Mouse (Mus musculus) spleen, adult 2 months (tissue): ENCODE measurements around the gene Slc37a4. TPM values are rescaled to one million over a fixed set of nuclear protein-coding genes. Genes with fewer than 3 reads are reported as not detected.
"Not testable (repeated sequence)": the region's sequence is repeated elsewhere in the genome, so short reads cannot be mapped to it uniquely, and the experiment has no call there.

Experiments used
- DNase-seq, 2 experiments: peaks; one replicate each; pipeline versions ENCODE4 v3.0.0 to v3.0.0-alpha.2; 2012 to 2021; ENCODE audit warnings: low spot score in 2 of 2, low read depth in 1 of 2
- H3K27ac ChIP-seq: fragments of 200-500 bp; 2 replicates; pipeline ENCODE4 v1.5.1; 2012; ENCODE audit warnings: low read length, inconsistent platforms; ENCODE audit not compliant: insufficient read depth
- H3K27me3 ChIP-seq: fragments of 200-500 bp; 2 replicates; pipeline ENCODE4 v1.6.1; 2012; ENCODE audit warnings: mild to moderate bottlenecking, moderate library complexity, low read length, inconsistent platforms; ENCODE audit not compliant: control insufficient read depth, insufficient read depth
- H3K36me3 ChIP-seq: fragments of 200-500 bp; 2 replicates; pipeline ENCODE4 v1.6.1; 2012; ENCODE audit warnings: mild to moderate bottlenecking, low read length, inconsistent platforms; ENCODE audit not compliant: control insufficient read depth, insufficient read depth
- H3K4me1 ChIP-seq: fragments of 200-500 bp; 2 replicates; pipeline ENCODE4 v1.6.1; 2011; ENCODE audit warnings: inconsistent platforms; ENCODE audit not compliant: control insufficient read depth, insufficient read depth, insufficient read length
- H3K4me3 ChIP-seq: fragments of 200-500 bp; 2 replicates; pipeline ENCODE4 v1.5.1; 2011; ENCODE audit warnings: mild to moderate bottlenecking, inconsistent platforms; ENCODE audit not compliant: insufficient read depth, insufficient read length; ENCODE audit errors: extremely low read depth
- CTCF ChIP-seq: fragments of 200-500 bp; IDR thresholded peaks from 2 replicates; pipeline ENCODE4 v1.5.1; 2011; ENCODE audit warnings: mild to moderate bottlenecking, inconsistent platforms; ENCODE audit not compliant: insufficient read depth, insufficient read length, insufficient replicate concordance; ENCODE audit errors: extremely low read depth
- POLR2A ChIP-seq: fragments of 200-500 bp; IDR thresholded peaks from 2 replicates; pipeline ENCODE4 v1.6.1; 2011; ENCODE audit warnings: low read depth, low read length, inconsistent platforms
- WGBS: fragments of 180-500 bp; shearing (Covaris S2); methylation state at CpG from one replicate; pipeline ENCODE4 v1.1.7; 2018; 5-methylcytosine and 5-hydroxymethylcytosine counted together
- polyA plus RNA-seq: library from polyadenylated mRNA; depleted of rRNA; stranded (reverse); fragments of >200 nt; gene quantifications from 2 replicates; pipeline ENCODE4 v1.2.3, GENCODE M21; 2012

Gene Slc37a4
- polyA plus RNA-seq, 1 experiment, result 24.5 TPM

DNA sequence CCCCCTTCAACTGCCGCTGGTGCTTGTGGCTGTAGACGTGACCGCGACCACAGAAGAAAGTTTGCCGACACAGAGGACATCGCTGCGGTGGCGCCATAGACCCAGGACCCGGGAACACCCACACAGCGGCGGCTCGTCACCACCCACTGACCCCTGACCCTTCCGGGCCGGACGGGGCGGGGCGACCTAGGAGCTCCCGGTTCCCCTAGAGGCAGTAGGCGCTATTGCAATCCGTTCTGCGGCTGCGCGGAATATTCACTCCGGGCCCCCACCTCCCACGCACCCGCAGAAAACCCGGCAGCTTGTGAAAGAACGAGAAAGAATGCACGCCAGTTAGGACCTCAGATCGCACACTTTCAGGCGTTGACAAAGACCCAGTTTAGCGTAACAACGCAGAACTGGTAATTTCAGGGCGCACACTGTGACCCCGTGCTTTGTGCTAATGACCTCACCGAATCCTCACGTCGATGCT is 21.3 kb downstream of the Slc37a4 start:
- Histone ChIP-seq H3K27ac (peak overlapping the region; percentile 82), H3K4me1 (peaks cover 7% of the 10 kb centered on the region; the same call in 1 of the 2 replicates), H3K4me3 (peak overlapping the region; percentile 79), H3K27me3 (no peaks in the 10 kb centered on the region), H3K36me3 (peaks cover 3% of the 10 kb centered on the region)
- peak; percentile 80 to 93 for DNase-seq
- WGBS, result under 1% methylated on average over 38 of the region's 38 CpGs
- TF ChIP-seq CTCF (peak; percentile 66), POLR2A (peak; percentile 39)

GRCm38 (mm10) chr9:44418519-44419385 is 22.1 kb downstream of the Slc37a4 start, which contains the start of gene Ccdc84:
TSS of gene Ccdc84 (minus strand) at chr9:44418569.
- WGBS, result 70% methylated on average over 14 of the region's 14 CpGs
- H3K4me1 ChIP-seq, result peaks cover 7% of the 10 kb centered on the region; the same call in 1 of the 2 replicates
- DNase-seq, result no peak

GRCm38 (mm10) chr9:44419730-44420129 is 23.1 kb downstream of the Slc37a4 start:
- not testable (repeated sequence) for H3K4me3 ChIP-seq, H3K4me1 ChIP-seq, H3K36me3 ChIP-seq, DNase-seq, H3K27me3 ChIP-seq
- H3K27ac ChIP-seq, result peak overlapping the region; percentile 31; the same call in 1 of the 2 replicates
- 90% methylated on average over 9 of the region's 9 CpGs for WGBS

More at GRCm38 (mm10) chr9:44418519-44419385, 22.1 kb downstream of the Slc37a4 start, which contains the start of gene Ccdc84:
- H3K27me3 ChIP-seq, result no peaks in the 10 kb centered on the region
- TF ChIP-seq POLR2A (no peak), CTCF (no peak)
- H3K4me3 ChIP-seq, result peak within 1 kb of the TSS; percentile 79
- H3K36me3 ChIP-seq, result no peaks in the 10 kb centered on the region; the same call in 1 of the 2 replicates
- H3K27ac ChIP-seq, result peak within 1 kb of the TSS; percentile 82

DNA sequence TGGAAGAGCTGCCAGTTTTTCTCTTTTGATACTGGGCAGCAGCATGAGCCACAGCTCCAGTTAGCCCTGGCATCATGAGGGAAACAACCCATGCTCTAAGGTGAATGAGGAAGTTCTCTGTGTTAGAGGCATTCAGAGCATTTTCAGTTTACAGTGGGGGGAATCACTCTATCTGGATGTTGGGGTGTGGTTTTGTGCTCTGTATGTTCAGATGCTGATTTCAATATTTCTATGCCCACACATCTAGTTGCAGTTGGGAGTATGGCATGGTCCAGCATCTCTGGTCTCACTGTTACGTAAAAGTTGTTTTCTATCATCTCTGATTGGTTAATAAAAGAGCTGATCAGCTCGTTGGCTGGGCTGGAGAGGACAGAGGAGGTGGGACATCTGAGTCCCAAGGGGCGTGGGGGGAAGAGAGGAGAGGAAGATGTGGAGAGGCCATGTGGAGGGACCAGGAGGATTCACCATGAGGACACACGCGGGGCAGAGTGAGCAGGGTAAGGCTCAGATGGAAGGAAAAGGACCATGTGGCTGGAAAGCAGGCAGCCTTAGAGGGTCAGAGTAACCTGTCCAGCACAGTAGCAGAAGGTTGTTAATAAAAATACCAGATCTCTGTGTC is 23.7 kb downstream of the Slc37a4 start:
- H3K36me3 ChIP-seq, result no peaks in the 10 kb centered on the region
- TF ChIP-seq POLR2A (no peak), CTCF (no peak)
- no peaks in the 10 kb centered on the region for H3K27me3 ChIP-seq
- H3K27ac ChIP-seq, result no peak overlapping the region
- peaks cover 7% of the 10 kb centered on the region; the same call in 1 of the 2 replicates for H3K4me1 ChIP-seq
- DNase-seq, result no peak
- 51% methylated on average over 5 of the region's 5 CpGs for WGBS
- H3K4me3 ChIP-seq, result no peak overlapping the region

GRCm38 (mm10) chr9:44423576-44423975 is 26.9 kb downstream of the Slc37a4 start:
- TF ChIP-seq POLR2A (no peak), CTCF (no peak)
- Histone ChIP-seq H3K4me3 (no peak overlapping the region), H3K27me3 (no peaks in the 10 kb centered on the region), H3K27ac (no peak overlapping the region), H3K4me1 (no peaks in the 10 kb centered on the region; the same call in 1 of the 2 replicates), H3K36me3 (no peaks in the 10 kb centered on the region)
- DNase-seq, result no peak
- 80% methylated on average over 4 of the region's 4 CpGs for WGBS

- Histone ChIP-seq H3K4me3 (no peak overlapping the region), H3K36me3 (no peaks in the 10 kb centered on the region), H3K27ac (no peak overlapping the region), H3K27me3 (no peaks in the 10 kb centered on the region), H3K4me1 (peaks cover 10% of the 10 kb centered on the region)
- TF ChIP-seq CTCF (no peak), POLR2A (no peak)
- WGBS, result 60% methylated on average over 5 of the region's 5 CpGs
- DNase-seq, result no peak
Observed at GRCm38 (mm10) chr9:44432577-44433185, 36.0 kb downstream of the Slc37a4 start.
